Mouse (Mus musculus) heart, postnatal 0 days (tissue): ENCODE data around the gene Ppt2. TPM values are rescaled to one million over a fixed set of nuclear protein-coding genes. Genes with fewer than 3 reads are reported as not detected.

Source experiments
- ATAC-seq: fragments of 200-750 bp; cut with Nextera tagmentation; 2 replicates; pipeline ENCODE4 v1.8.0; 2017; ENCODE audit warnings: low read depth, moderate number of reproducible peaks, moderate library complexity; ENCODE audit not compliant: insufficient read depth
- DNase-seq: peaks from one replicate; pipeline ENCODE4 v3.0.0-alpha.2; 2016; ENCODE audit warnings: low spot score
- H3K27ac ChIP-seq: fragments of 300-500 bp; sonication (generic); 2 replicates; pipeline ENCODE4 v1.5.1; 2014; ENCODE audit warnings: low read depth, mild to moderate bottlenecking
- H3K27me3 ChIP-seq: fragments of 300-500 bp; sonication (generic); 2 replicates; pipeline ENCODE4 v1.6.1; 2014; ENCODE audit warnings: low read length, mixed read lengths; ENCODE audit not compliant: control insufficient read depth, insufficient read depth
- H3K36me3 ChIP-seq: fragments of 300-500 bp; sonication (generic); replicated peaks from 2 replicates; pipeline ENCODE4 v1.6.1; 2014; ENCODE audit warnings: low read length, mixed read lengths; ENCODE audit not compliant: control insufficient read depth, insufficient read depth
- H3K4me1 ChIP-seq: fragments of 300-500 bp; sonication (generic); 2 replicates; pipeline ENCODE4 v1.6.1; 2014; ENCODE audit warnings: antibody characterized with exemption; ENCODE audit not compliant: control insufficient read depth, insufficient read depth
- H3K4me2 ChIP-seq: fragments of 300-500 bp; sonication (generic); 2 replicates; pipeline ENCODE4 v1.6.1; 2014; ENCODE audit warnings: low read depth, mild to moderate bottlenecking, low read length, moderate library complexity
- H3K4me3 ChIP-seq: fragments of 300-500 bp; sonication (generic); 2 replicates; pipeline ENCODE4 v1.5.1; 2014; ENCODE audit warnings: low read depth, low read length
- H3K9ac ChIP-seq: fragments of 300-500 bp; sonication (generic); replicated peaks from 2 replicates; pipeline ENCODE4 v1.6.1; 2014; ENCODE audit warnings: low read depth, low read length, mixed read lengths
- H3K9me3 ChIP-seq: fragments of 300-500 bp; sonication (generic); replicated peaks from 2 replicates; pipeline ENCODE4 v1.6.1; 2016; ENCODE audit warnings: low read length; ENCODE audit not compliant: control insufficient read depth
- CTCF ChIP-seq: IDR thresholded peaks from 2 replicates; pipeline ENCODE4 v1.5.1; 2016; ENCODE audit warnings: antibody characterized with exemption, control low read depth, low read depth
- EP300 ChIP-seq: IDR thresholded peaks from 2 replicates; pipeline ENCODE4 v1.6.1; 2016; ENCODE audit warnings: antibody characterized with exemption, low read depth
- WGBS: fragments of 180-500 bp; shearing (Covaris S2); extraction: QIAGEN DNeasy Blood & Tissue Kit; methylation state at CpG from one replicate; pipeline ENCODE4 v1.1.7; 2014; 5-methylcytosine and 5-hydroxymethylcytosine counted together
- polyA plus RNA-seq: library from polyadenylated mRNA; unstranded; fragments of >200 nt; fragmentation: Nextera tagmentation; extraction: Ambion mirVana; gene quantifications from 2 replicates; pipeline ENCODE4 v1.2.1, GENCODE M21; 2015
- total RNA-seq: library from RNA; depleted of rRNA; stranded (reverse); fragments of >200 nt; gene quantifications from 2 replicates; pipeline ENCODE4 v1.2.3, GENCODE M21; 2014; ENCODE audit warnings: low replicate concordance

The Ppt2 gene
- total and polyA plus RNA-seq, 2 experiments from 2014 or later, result 25.7 to 37.4 TPM

DNA sequence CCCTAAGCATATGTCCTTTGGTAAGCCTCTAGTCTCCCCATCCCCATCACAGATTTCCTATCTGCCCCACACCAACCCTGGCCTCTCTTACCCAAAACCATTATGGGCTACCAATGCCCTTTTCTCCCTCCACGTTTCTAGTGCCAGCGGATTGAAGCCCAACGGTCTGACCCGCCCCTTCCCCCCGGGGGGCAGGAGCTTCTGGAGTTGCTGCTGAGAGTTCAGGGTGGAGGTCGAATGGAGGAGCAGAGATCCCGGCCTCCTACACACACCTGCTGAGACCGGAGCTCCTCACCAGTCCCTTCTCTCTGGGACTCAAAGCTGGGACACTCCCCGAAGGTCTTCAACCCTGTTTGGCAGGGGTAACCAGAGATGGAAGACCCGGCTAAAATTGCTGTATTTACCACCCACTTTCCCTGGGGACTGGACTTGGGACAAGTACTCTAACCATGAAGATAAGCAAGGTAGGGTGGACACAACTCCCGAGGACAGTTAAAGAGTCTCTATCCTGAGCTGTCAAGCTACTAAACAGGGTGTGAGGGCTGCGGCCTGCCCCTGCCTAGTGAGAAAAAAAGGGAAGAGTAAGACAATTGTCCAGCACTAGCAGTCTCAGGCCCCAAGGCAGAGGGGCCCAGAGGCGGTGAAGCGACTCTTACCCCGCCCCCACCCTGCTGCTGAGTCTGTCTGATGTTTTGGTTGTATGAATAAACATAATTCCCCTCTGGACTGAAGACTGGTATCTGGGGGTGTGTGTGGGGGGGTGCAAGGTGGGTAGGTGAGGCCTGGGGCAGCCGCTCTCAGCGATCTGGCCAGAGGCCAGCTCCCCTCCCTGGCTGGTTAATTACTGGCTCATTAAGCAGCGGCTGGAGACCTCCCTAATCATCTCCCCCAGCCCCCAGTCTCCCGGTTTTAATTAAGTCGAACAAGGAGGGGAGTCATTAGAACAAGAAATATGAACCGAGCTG is 37.0 kb downstream of the Ppt2 start, which contains the start of gene Pbx2:
TSS of gene Pbx2 (plus strand) at position 238 of the 965 bp plus-strand sequence.
- Histone ChIP-seq H3K27ac (peak within 1 kb of the TSS; percentile 93), H3K36me3 (peaks cover 21% of the 10 kb centered on the region), H3K27me3 (no peaks in the 10 kb centered on the region), H3K4me2 (peak within 1 kb of the TSS; percentile 79), H3K9me3 (no peaks in the 10 kb centered on the region), H3K4me1 (peaks cover 34% of the 10 kb centered on the region), H3K9ac (peak within 1 kb of the TSS; percentile 91), H3K4me3 (peak within 1 kb of the TSS; percentile 87)
- whole genome bisulfite sequencing, result 14% methylated on average over 21 of the region's 21 CpGs
- TF ChIP-seq CTCF (no peak), EP300 (no peak)
- DNase-seq (no peak), ATAC-seq (no peak)

DNA sequence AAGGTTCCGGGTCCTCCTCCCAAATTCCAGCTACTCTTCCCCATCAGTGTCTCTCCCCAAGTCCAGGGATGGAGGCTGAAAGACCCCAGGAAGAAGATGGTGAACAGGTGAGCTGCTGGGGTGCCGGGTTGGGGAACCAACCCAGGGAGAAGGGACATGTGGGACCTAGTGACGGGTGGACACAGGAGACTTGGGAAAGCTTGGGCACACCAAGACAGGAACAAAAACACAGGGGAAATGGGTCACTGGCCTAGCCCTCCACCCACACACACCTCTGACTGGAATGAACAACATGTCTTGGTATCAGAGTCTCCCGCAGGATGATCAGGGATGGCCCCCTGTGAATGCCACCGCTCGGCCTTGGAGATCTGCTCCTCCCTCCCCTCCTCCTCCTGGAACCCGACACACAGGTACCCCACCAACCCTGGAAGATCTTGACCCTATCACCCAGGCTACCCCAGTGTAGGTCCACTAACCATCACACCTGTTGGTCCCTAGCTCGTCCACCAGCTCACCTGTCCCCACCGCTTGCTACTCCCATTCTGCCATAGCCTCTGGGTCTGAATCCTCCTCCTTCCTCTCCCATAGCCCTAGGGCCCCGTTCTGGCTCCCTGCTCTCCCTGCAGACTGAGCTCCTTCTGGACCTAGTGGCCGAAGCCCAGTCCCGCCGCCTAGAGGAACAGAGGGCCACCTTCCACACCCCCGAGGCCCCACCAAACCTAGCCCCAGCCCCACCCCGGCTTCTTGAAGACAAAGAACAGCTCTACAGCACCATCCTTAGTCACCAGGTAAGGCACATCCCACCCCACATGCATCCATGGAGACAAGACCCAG is 37.9 kb downstream of the Ppt2 start:
- Histone ChIP-seq H3K4me2 (peak overlapping the region; percentile 79), H3K9ac (no peak overlapping the region; the same call in 1 of the 2 replicates), H3K4me3 (peak overlapping the region; percentile 34; the same call in 1 of the 2 replicates), H3K4me1 (peaks cover 36% of the 10 kb centered on the region), H3K27ac (peak overlapping the region; percentile 93), H3K36me3 (peaks cover 11% of the 10 kb centered on the region), H3K9me3 (no peaks in the 10 kb centered on the region), H3K27me3 (no peaks in the 10 kb centered on the region)
- TF ChIP-seq EP300, result no peak
- TF ChIP-seq CTCF, result no peak
- DNase-seq, result no peak
- ATAC-seq, result no peak
- WGBS, result 71% methylated on average over 14 of the region's 15 CpGs

DNA sequence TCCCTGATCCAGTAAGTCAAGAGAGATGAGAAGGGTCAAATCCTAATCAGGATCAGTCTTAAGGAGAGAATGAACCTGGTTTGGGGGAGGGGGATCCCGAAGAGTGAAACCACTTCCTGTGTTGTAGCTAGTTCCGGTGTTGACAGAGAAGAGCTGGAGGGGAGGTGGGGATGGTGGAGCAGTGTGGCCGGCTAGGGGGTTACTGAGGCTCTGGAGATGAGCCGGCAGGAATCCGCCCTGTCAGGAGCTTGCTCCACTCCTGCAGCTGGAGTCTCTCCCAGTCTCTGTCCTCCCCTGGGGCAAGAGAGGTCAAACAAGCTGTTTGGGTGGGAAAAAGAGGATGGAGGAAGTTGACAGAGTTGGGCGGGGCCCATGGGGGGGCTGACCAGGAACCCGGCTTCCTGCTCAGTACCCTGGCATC is 38.6 kb downstream of the Ppt2 start, which contains the start of gene Gpsm3:
TSS of gene Gpsm3 (plus strand) at position 126 of the 421 bp plus-strand sequence.
- Histone ChIP-seq H3K4me1 (peaks cover 36% of the 10 kb centered on the region), H3K27ac (peak within 1 kb of the TSS; percentile 93), H3K9ac (peak within 1 kb of the TSS; percentile 35; the same call in 1 of the 2 replicates), H3K36me3 (peaks cover 5% of the 10 kb centered on the region), H3K4me3 (peak within 1 kb of the TSS; percentile 34; the same call in 1 of the 2 replicates), H3K4me2 (peak within 1 kb of the TSS; percentile 79), H3K27me3 (no peaks in the 10 kb centered on the region), H3K9me3 (no peaks in the 10 kb centered on the region)
- TF ChIP-seq EP300, result no peak
- TF ChIP-seq CTCF, result no peak
- 17% methylated on average over 6 of the region's 7 CpGs for WGBS
- ATAC-seq (no peak), DNase-seq (no peak)

DNA sequence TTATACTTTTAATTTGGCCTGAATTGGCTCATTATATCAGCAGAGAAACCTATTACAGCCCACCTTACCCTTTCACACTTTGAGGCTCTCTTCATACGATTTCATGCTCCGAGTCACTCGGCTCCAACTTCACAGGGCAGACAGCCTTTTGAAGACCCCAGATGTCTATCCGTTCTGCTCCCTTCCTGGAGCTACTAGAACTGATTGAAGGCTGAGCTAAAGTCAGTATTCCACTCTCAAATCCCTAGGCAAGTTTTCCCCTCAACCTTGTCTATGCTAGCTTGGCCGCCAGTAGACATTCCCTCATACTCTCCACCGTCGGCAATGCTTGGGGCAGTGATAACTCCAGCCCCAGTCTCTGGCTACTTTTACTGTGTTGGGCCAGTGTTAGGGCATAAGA is 39.1 kb downstream of the Ppt2 start:
- H3K36me3 ChIP-seq, result no peaks in the 10 kb centered on the region
- WGBS, result 37% methylated on average over 7 of the region's 7 CpGs
- H3K27me3 ChIP-seq, result no peaks in the 10 kb centered on the region
- H3K27ac ChIP-seq, result peak overlapping the region; percentile 93
- H3K9me3 ChIP-seq, result no peaks in the 10 kb centered on the region
- TF ChIP-seq CTCF, result no peak
- no peak for TF ChIP-seq EP300
- H3K4me3 ChIP-seq, result peak overlapping the region; percentile 34; the same call in 1 of the 2 replicates
- ATAC-seq, result no peak
- H3K4me2 ChIP-seq, result peak overlapping the region; percentile 79
- H3K9ac ChIP-seq, result no peak overlapping the region
- H3K4me1 ChIP-seq, result peaks cover 32% of the 10 kb centered on the region
- no peak for DNase-seq

DNA sequence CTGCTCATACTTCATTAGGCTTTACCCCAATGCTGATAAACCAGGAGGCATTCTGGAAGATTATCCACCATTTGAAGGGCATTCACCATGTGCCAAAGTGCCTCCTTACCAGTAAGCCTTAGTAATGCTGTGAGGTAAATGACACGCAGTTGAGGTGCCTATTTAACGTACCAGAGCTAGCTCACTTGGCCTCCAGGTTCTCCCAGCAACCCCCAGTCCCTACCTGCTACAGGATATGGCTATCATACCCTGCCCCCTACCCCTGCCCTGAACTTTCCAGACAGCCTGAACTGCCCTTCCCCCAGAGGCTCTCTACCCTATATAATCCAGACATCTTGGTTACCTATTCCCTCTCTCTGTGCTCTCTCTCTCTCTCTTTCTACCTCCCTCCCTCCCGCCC is 39.5 kb downstream of the Ppt2 start:
- TF ChIP-seq EP300 (no peak), CTCF (no peak)
- peak overlapping the region; percentile 79; the same call in 1 of the 2 replicates for H3K4me2 ChIP-seq
- DNase-seq, result no peak
- no peaks in the 10 kb centered on the region for H3K36me3 ChIP-seq
- ATAC-seq, result no peak
- 70% methylated on average over 3 of the region's 3 CpGs for WGBS
- H3K9ac ChIP-seq, result no peak overlapping the region
- H3K27me3 ChIP-seq, result no peaks in the 10 kb centered on the region
- H3K4me1 ChIP-seq, result peaks cover 28% of the 10 kb centered on the region
- H3K27ac ChIP-seq, result peak overlapping the region; percentile 93; the same call in 1 of the 2 replicates
- no peak overlapping the region for H3K4me3 ChIP-seq
- H3K9me3 ChIP-seq, result no peaks in the 10 kb centered on the region
